Mouse (Mus musculus): ENCODE data around the gene Krtcap2. TPM values are rescaled to one million over a fixed set of nuclear protein-coding genes. Genes with fewer than 3 reads are reported as not detected.

Gene Krtcap2
- total and polyA plus RNA-seq, 3 experiments, result 143 to 230 (median 180) TPM

GRCm38 (mm10) chr3:89219546-89219945, 26.2 kb upstream of the Krtcap2 start:
- in situ Hi-C loops (cut with MboI; ENCODE audit: low pct_ligation_motif_present, low pct_unique_long_range_greater_than_20kb, low sequenced_read_pairs) (no loop called here), dilution Hi-C loops (cut with MboI; ENCODE audit: extremely low pct_ligation_motif_present, extremely low pct_unique_long_range_greater_than_20kb, low sequenced_read_pairs) (no loop called here)
- no peaks in the 10 kb centered on the region for H3K27me3 ChIP-seq (replicated peaks)
- peaks cover 0 to 22% of the 10 kb centered on the region in 2 experiments for H3K36me3 ChIP-seq (replicated peaks in 1 of 2; ENCODE audit: control insufficient read depth in 1 of 2, insufficient read depth in 1 of 2, low read length in 1 of 2)
- no peak overlapping the region for H3K4me3 ChIP-seq (replicated peaks in 1 of 3; ENCODE audit: low read depth in 2 of 3, low read length in 2 of 3, poor library complexity in 1 of 3)
- H3K79me2 ChIP-seq (replicated peaks; ENCODE audit: control insufficient read depth, extremely low read depth, insufficient read depth, poor library complexity, severe bottlenecking), result no peaks in the 10 kb centered on the region
- no peak for DNase-seq (ENCODE audit: extremely low read depth)
- H3K9me3 ChIP-seq (replicated peaks; ENCODE audit: low read length), result no peaks in the 10 kb centered on the region
- H3K9ac ChIP-seq (ENCODE audit: insufficient read depth, low read depth), result no peak overlapping the region
- H3K27ac ChIP-seq (ENCODE audit: insufficient read depth, low read depth), result no peak overlapping the region
- TF ChIP-seq NELFE (IDR thresholded peaks at IDR 0.05; ENCODE audit: low read depth, low read length), result no peak
- TF ChIP-seq SIN3A (IDR thresholded peaks at IDR 0.05; ENCODE audit: low read length), result no peak
- no peak for TF ChIP-seq USF1 (IDR thresholded peaks at IDR 0.05; ENCODE audit: low read depth, low read length)
- TF ChIP-seq MAZ (IDR thresholded peaks at IDR 0.05; ENCODE audit: low read depth, low read length), result no peak
- no peak for TF ChIP-seq SMC3 (IDR thresholded peaks at IDR 0.05; ENCODE audit: low read depth, low read length)
- TF ChIP-seq USF2 (conservative IDR thresholded peaks at IDR 0.05; ENCODE audit: low read depth, low read length), result no peak
- TF ChIP-seq CHD1 (IDR thresholded peaks at IDR 0.05; ENCODE audit: low read depth, low read length), result no peak
- no peak for TF ChIP-seq ZKSCAN1 (IDR thresholded peaks at IDR 0.05; ENCODE audit: borderline replicate concordance, low read depth, low read length)
- TF ChIP-seq UBTF (IDR thresholded peaks at IDR 0.05; ENCODE audit: low read depth, low read length), result no peak
- TF ChIP-seq EP300 (IDR thresholded peaks at IDR 0.05; ENCODE audit: low read length), result no peak
- H3K4me2 ChIP-seq (ENCODE audit: insufficient read depth, low read depth, poor library complexity, severe bottlenecking), result no peak overlapping the region
- peaks cover 0 to 15% of the 10 kb centered on the region in 2 experiments; a peak in 3 of 4 replicates for H3K4me1 ChIP-seq (ENCODE audit: control insufficient read depth in 1 of 2, insufficient read depth in 2 of 2)

- dilution Hi-C loops (cut with MboI; ENCODE audit: extremely low pct_ligation_motif_present, extremely low pct_unique_long_range_greater_than_20kb, low sequenced_read_pairs) (no loop called here), in situ Hi-C loops (cut with MboI; ENCODE audit: low pct_ligation_motif_present, low pct_unique_long_range_greater_than_20kb, low sequenced_read_pairs) (no loop called here)
- no peaks in the 10 kb centered on the region for H3K79me2 ChIP-seq (replicated peaks; ENCODE audit: control insufficient read depth, extremely low read depth, insufficient read depth, poor library complexity, severe bottlenecking)
- no peak overlapping the region for H3K4me2 ChIP-seq (ENCODE audit: insufficient read depth, low read depth, poor library complexity, severe bottlenecking)
- no peak for TF ChIP-seq NRF1 (IDR thresholded peaks at IDR 0.05; ENCODE audit: low read depth, low read length)
- no peak for TF ChIP-seq CHD2 (IDR thresholded peaks at IDR 0.05; ENCODE audit: low read length)
- no peak for TF ChIP-seq CTCF (conservative IDR thresholded peaks at IDR 0.05 in 1 of 2, IDR thresholded peaks at IDR 0.05 in 1 of 2; ENCODE audit: low read depth in 2 of 2, low read length in 2 of 2)
- TF ChIP-seq NELFE (IDR thresholded peaks at IDR 0.05; ENCODE audit: low read depth, low read length), result no peak
- no peak for TF ChIP-seq IRF4 (IDR thresholded peaks at IDR 0.05; ENCODE audit: low read depth, low read length)
- no peak for TF ChIP-seq MAFK (IDR thresholded peaks at IDR 0.05; ENCODE audit: insufficient replicate concordance, low read length)
- TF ChIP-seq MEF2A (IDR thresholded peaks at IDR 0.05; ENCODE audit: borderline replicate concordance, low read depth, low read length), result no peak
- TF ChIP-seq SMC3 (IDR thresholded peaks at IDR 0.05; ENCODE audit: low read depth, low read length), result no peak
- TF ChIP-seq RCOR1 (conservative IDR thresholded peaks at IDR 0.05; ENCODE audit: low read depth, low read length), result no peak
- TF ChIP-seq CHD1 (IDR thresholded peaks at IDR 0.05; ENCODE audit: low read depth, low read length), result no peak
- TF ChIP-seq ZNF384 (IDR thresholded peaks at IDR 0.05; ENCODE audit: low read depth, low read length), result no peak
- no peak for TF ChIP-seq HCFC1 (IDR thresholded peaks at IDR 0.05; ENCODE audit: low read depth, low read length)
- TF ChIP-seq POLR2A (IDR thresholded peaks at IDR 0.05; ENCODE audit: low read depth, low read length), result no peak
- no peak for TF ChIP-seq MAX (IDR thresholded peaks at IDR 0.05; ENCODE audit: low read length)
- TF ChIP-seq MAZ (IDR thresholded peaks at IDR 0.05; ENCODE audit: low read depth, low read length), result no peak
- no peak for TF ChIP-seq USF2 (conservative IDR thresholded peaks at IDR 0.05; ENCODE audit: low read depth, low read length)
- peaks cover 0 to 31% of the 10 kb centered on the region in 2 experiments for H3K36me3 ChIP-seq (replicated peaks in 1 of 2; ENCODE audit: control insufficient read depth in 1 of 2, insufficient read depth in 1 of 2, low read length in 1 of 2)
- H3K4me1 ChIP-seq (ENCODE audit: control insufficient read depth in 1 of 2, insufficient read depth in 2 of 2), result no peaks in the 10 kb centered on the region; a peak in 1 of 4 replicates
- DNase-seq (ENCODE audit: extremely low read depth), result no peak
- H3K4me3 ChIP-seq (replicated peaks in 1 of 3; ENCODE audit: low read depth in 2 of 3, low read length in 2 of 3, poor library complexity in 1 of 3), result no peak overlapping the region
- no peak overlapping the region for H3K9ac ChIP-seq (ENCODE audit: insufficient read depth, low read depth)
- no peaks in the 10 kb centered on the region for H3K9me3 ChIP-seq (replicated peaks; ENCODE audit: low read length)
- H3K27me3 ChIP-seq (replicated peaks), result no peaks in the 10 kb centered on the region
- H3K27ac ChIP-seq (ENCODE audit: insufficient read depth, low read depth), result no peak overlapping the region
Measured at GRCm38 (mm10) chr3:89221167-89221566, 24.6 kb upstream of the Krtcap2 start.

All from CH12.LX (cell line).